Mouse (Mus musculus): Measurements from ENCODE around the gene Stx17.

Gene Stx17

GRCm38 (mm10) chr4:48163851-48164250 is 39.1 kb downstream of the Stx17 start:
- DNase-seq (ENCODE audit: low spot score), result no peak

DNA sequence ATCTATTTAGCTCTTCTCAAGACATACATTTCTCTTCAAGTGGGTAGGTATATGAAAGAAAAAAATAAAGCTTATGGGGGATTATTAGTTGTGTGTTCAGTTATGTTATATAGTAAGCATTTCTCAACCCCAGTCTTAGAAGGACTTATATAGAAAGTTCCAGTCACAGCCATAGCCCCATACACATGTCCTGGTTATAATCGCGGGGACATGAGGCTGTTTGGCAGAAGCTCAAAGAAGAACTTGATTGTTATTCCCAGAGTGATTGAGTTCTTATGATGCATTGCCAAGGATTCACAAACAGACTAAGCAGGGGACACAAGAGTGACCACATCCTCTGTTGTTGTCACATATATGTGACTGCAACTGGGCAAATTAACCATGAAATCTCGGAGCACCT is 51.0 kb downstream of the Stx17 start:
- DNase-seq (ENCODE audit: low spot score), result no peak

DNA sequence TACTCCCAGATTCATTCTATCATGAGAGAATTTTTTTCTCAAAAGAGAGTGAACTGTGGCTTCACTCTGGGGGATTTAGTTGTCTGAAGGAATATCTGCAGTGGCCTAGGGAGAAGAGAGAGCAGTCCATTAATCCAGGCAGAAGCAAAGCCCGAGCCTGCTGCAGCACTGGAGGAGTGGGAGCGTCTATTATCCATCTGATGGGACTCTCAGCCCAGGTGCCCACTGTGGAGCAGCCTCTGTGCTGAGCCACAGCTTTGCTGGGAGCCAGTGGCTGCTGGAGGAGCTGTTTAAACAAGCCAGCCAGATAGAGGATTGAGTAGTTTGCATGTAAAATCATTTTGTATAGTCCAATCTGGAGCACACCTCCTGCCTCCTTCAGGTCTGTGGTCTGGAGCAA is 56.2 kb downstream of the Stx17 start:
- no peak for DNase-seq (ENCODE audit: low spot score)

DNA sequence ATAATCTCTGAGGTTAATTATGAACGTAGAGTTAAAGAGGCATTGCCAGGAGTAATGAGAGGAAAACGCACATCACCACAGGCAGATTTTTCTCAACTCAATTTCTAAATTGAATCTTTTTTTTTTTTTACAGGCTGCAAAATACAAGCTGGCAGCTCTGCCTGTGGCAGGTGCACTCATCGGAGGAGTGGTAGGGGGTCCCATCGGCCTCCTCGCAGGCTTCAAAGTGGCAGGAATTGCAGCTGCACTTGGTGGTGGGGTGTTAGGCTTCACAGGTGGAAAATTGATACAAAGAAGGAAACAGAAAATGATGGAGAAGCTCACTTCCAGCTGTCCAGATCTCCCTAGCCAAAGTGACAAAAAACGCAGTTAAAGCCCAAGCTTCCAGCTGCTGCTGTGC is 56.7 kb downstream of the Stx17 start:
- DNase-seq (ENCODE audit: low spot score), result no peak

- DNase-seq (ENCODE audit: low spot score), result no peak
Measured at GRCm38 (mm10) chr4:48182115-48182806, 57.5 kb downstream of the Stx17 start.

DNA sequence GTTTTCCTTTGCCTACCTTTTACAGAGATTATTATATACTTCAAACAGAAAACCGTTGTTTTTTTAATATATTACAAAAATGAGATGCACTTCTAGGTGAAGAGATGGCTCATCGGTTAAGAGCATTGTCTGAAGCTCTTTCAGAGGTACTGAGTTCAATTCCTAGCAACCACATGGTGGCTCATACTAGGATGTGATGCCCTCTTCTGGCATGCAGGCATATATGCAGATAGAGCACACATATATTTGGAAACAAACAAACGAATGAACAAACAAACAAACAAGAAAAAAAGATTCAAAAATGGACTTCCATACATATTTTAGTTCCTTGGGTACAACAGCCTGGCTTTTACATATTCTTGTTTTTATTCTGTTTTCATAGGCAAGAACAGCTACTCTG is 73.2 kb downstream of the Stx17 start:
- no peak for DNase-seq (ENCODE audit: low spot score)

DNA sequence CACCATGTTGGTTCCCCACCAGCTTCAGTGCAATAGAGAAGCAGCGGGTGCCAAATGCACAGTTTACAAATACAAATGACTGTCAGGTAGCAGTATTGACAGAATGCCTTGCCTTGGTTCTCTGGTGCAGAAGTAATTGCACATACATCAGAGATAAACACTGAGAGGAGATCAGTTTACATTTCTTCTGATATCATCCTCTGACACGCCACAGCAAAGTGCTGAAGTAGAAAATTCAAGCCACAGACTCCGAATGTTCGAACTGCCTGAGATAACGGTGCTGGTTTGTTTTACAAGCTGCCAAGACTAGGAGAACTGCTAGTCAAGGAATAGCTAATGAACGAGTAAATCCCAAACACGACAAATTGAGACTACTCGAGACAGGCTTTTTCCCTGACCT is 73.7 kb downstream of the Stx17 start:
- no peak for DNase-seq (ENCODE audit: low spot score)

DNA sequence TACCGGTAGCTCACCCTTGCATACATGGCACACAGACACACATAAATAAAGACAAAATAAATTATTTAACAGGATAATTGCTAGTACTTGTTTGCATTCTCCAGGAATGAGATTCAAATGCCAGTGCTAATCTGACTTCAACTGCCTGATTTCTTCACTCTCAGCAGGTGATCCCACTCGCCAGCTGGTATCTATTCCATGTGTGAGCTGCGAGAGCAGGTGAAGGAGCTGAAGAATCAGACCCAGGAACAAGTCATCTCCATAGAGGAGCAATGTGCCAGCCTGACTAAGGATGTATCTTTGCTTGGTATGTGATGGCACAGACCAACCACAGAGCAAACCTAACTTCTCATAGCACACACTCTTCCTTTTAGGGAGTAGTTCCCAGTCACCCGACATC is 78.8 kb downstream of the Stx17 start:
- DNase-seq (ENCODE audit: low spot score), result no peak

- peak; percentile 37 for DNase-seq (ENCODE audit: low spot score)
Measured at GRCm38 (mm10) chr4:48225173-48225572, 100.5 kb downstream of the Stx17 start.

GRCm38 (mm10) chr4:48225604-48226003 is 100.9 kb downstream of the Stx17 start:
- no peak for DNase-seq (ENCODE audit: low spot score)

GRCm38 (mm10) chr4:48226800-48227199 is 102.1 kb downstream of the Stx17 start:
- DNase-seq (ENCODE audit: low spot score), result no peak

All from layer of hippocampus, adult 9-10 months (tissue).